Mouse (Mus musculus): Measurements from ENCODE around the gene Gm5105. TPM values are rescaled to one million over a fixed set of nuclear protein-coding genes. Genes with fewer than 3 reads are reported as not detected.

Gm5105 gene
- total RNA-seq, 2 experiments from 2014 or later = 0.22 TPM; not detected in 1

GRCm38 (mm10) chr3:138041591-138042301 is 25.4 kb downstream of the Gm5105 start:
- H3K4me3 ChIP-seq = no peak overlapping the region
- H3K27ac ChIP-seq = no peak overlapping the region
- no peak for DNase-seq (ENCODE audit: low spot score in 2 of 2)
- TF ChIP-seq CTCF (conservative IDR thresholded peaks at IDR 0.05) = no peak

GRCm38 (mm10) chr3:138040938-138041337 is 26.2 kb downstream of the Gm5105 start:
- H3K4me3 ChIP-seq = no peak overlapping the region
- H3K27ac ChIP-seq = no peak overlapping the region
- no peak for DNase-seq (ENCODE audit: low spot score in 2 of 2)
- TF ChIP-seq CTCF (conservative IDR thresholded peaks at IDR 0.05) = no peak

GRCm38 (mm10) chr3:138033986-138034385 is 33.2 kb downstream of the Gm5105 start:
- Histone ChIP-seq H3K27ac (no peak overlapping the region), H3K4me3 (no peak overlapping the region)
- DNase-seq (ENCODE audit: low spot score in 2 of 2) = no peak
- no peak for TF ChIP-seq CTCF (conservative IDR thresholded peaks at IDR 0.05)

GRCm38 (mm10) chr3:138030563-138030962 is 36.6 kb downstream of the Gm5105 start:
- H3K4me3 ChIP-seq = no peak overlapping the region
- H3K27ac ChIP-seq = no peak overlapping the region
- no peak for DNase-seq (ENCODE audit: low spot score in 2 of 2)
- TF ChIP-seq CTCF (conservative IDR thresholded peaks at IDR 0.05) = no peak

- DNase-seq (ENCODE audit: low spot score in 2 of 2) = no peak
- no peak for TF ChIP-seq CTCF (conservative IDR thresholded peaks at IDR 0.05)
- no peak overlapping the region for H3K27ac ChIP-seq
Measured at GRCm38 (mm10) chr3:138029351-138029750, 37.8 kb downstream of the Gm5105 start.

GRCm38 (mm10) chr3:138027575-138028362 is 39.4 kb downstream of the Gm5105 start:
- DNase-seq (ENCODE audit: low spot score in 2 of 2) = no peak
- Histone ChIP-seq H3K4me3 (no peak overlapping the region), H3K27ac (no peak overlapping the region)
- no peak for TF ChIP-seq CTCF (conservative IDR thresholded peaks at IDR 0.05)

More at GRCm38 (mm10) chr3:138029351-138029750, 37.8 kb downstream of the Gm5105 start:
- no peak overlapping the region for H3K4me3 ChIP-seq

- H3K4me3 ChIP-seq = no peak overlapping the region
- TF ChIP-seq CTCF (conservative IDR thresholded peaks at IDR 0.05) = no peak
- peak in 1 of 2 experiments; percentile 12 for DNase-seq (ENCODE audit: low spot score in 2 of 2)
- H3K27ac ChIP-seq = peak overlapping the region; percentile 32
Measured at GRCm38 (mm10) chr3:138026286-138026685, 40.9 kb downstream of the Gm5105 start.

GRCm38 (mm10) chr3:138022651-138023050 is 44.5 kb downstream of the Gm5105 start:
- Histone ChIP-seq H3K4me3 (no peak overlapping the region), H3K27ac (no peak overlapping the region)
- no peak for TF ChIP-seq CTCF (conservative IDR thresholded peaks at IDR 0.05)
- DNase-seq (ENCODE audit: low spot score in 2 of 2) = no peak

GRCm38 (mm10) chr3:138022003-138022402 is 45.2 kb downstream of the Gm5105 start:
- no peak for TF ChIP-seq CTCF (conservative IDR thresholded peaks at IDR 0.05)
- DNase-seq (ENCODE audit: low spot score in 2 of 2) = no peak
- Histone ChIP-seq H3K27ac (no peak overlapping the region), H3K4me3 (no peak overlapping the region)

- no peak overlapping the region for H3K4me3 ChIP-seq
Measured at GRCm38 (mm10) chr3:138016810-138017209, 50.4 kb downstream of the Gm5105 start.

GRCm38 (mm10) chr3:138014725-138015124 is 52.5 kb downstream of the Gm5105 start:
- no peak for DNase-seq (ENCODE audit: low spot score in 2 of 2)
- no peak for TF ChIP-seq CTCF (conservative IDR thresholded peaks at IDR 0.05)
- Histone ChIP-seq H3K4me3 (no peak overlapping the region), H3K27ac (no peak overlapping the region)

More at GRCm38 (mm10) chr3:138016810-138017209, 50.4 kb downstream of the Gm5105 start:
- TF ChIP-seq CTCF (conservative IDR thresholded peaks at IDR 0.05) = no peak
- DNase-seq (ENCODE audit: low spot score in 2 of 2) = no peak
- no peak overlapping the region for H3K27ac ChIP-seq

GRCm38 (mm10) chr3:138012351-138012750 is 54.8 kb downstream of the Gm5105 start:
- DNase-seq (ENCODE audit: low spot score in 2 of 2) = no peak
- TF ChIP-seq CTCF (conservative IDR thresholded peaks at IDR 0.05) = no peak
- H3K4me3 ChIP-seq = no peak overlapping the region
- H3K27ac ChIP-seq = no peak overlapping the region

GRCm38 (mm10) chr3:138008152-138008551 is 59.0 kb downstream of the Gm5105 start:
- no peak for DNase-seq (ENCODE audit: low spot score in 2 of 2)
- Histone ChIP-seq H3K27ac (no peak overlapping the region), H3K4me3 (no peak overlapping the region)
- no peak for TF ChIP-seq CTCF (conservative IDR thresholded peaks at IDR 0.05)
